Mouse (Mus musculus): ENCODE data around the gene Ranbp17. TPM values are rescaled to one million over a fixed set of nuclear protein-coding genes. Genes with fewer than 3 reads are reported as not detected.

The Ranbp17 gene
- total RNA-seq, 2 experiments from 2014 or later: 5.9 to 8.6 TPM

GRCm38 (mm10) chr11:33200764-33201625 is 312.6 kb downstream of the Ranbp17 start:
- ATAC-seq (replicated peaks; ENCODE audit: low FRiP score, low TSS enrichment, poor library complexity, severe bottlenecking): no peak

GRCm38 (mm10) chr11:33199906-33200763 is 313.4 kb downstream of the Ranbp17 start:
- no peak for ATAC-seq (replicated peaks; ENCODE audit: low FRiP score, low TSS enrichment, poor library complexity, severe bottlenecking)

- ATAC-seq (replicated peaks; ENCODE audit: low FRiP score, low TSS enrichment, poor library complexity, severe bottlenecking): no peak
Observed at GRCm38 (mm10) chr11:33199117-33199514, 314.4 kb downstream of the Ranbp17 start.

GRCm38 (mm10) chr11:33198351-33199116 is 315.0 kb downstream of the Ranbp17 start:
- no peak for ATAC-seq (replicated peaks; ENCODE audit: low FRiP score, low TSS enrichment, poor library complexity, severe bottlenecking)

- ATAC-seq (replicated peaks; ENCODE audit: low FRiP score, low TSS enrichment, poor library complexity, severe bottlenecking): no peak
Observed at GRCm38 (mm10) chr11:33197673-33198072, 315.9 kb downstream of the Ranbp17 start.

- ATAC-seq (replicated peaks; ENCODE audit: low FRiP score, low TSS enrichment, poor library complexity, severe bottlenecking): no peak
Observed at GRCm38 (mm10) chr11:33197133-33197514, 316.4 kb downstream of the Ranbp17 start.

- ATAC-seq (replicated peaks; ENCODE audit: low FRiP score, low TSS enrichment, poor library complexity, severe bottlenecking): no peak
Observed at GRCm38 (mm10) chr11:33196447-33197132, 317.0 kb downstream of the Ranbp17 start.

- no peak for ATAC-seq (replicated peaks; ENCODE audit: low FRiP score, low TSS enrichment, poor library complexity, severe bottlenecking)
Observed at GRCm38 (mm10) chr11:33195531-33196446, 317.8 kb downstream of the Ranbp17 start.

- no peak for ATAC-seq (replicated peaks; ENCODE audit: low FRiP score, low TSS enrichment, poor library complexity, severe bottlenecking)
Observed at GRCm38 (mm10) chr11:33195061-33195460, 318.5 kb downstream of the Ranbp17 start.

- ATAC-seq (replicated peaks; ENCODE audit: low FRiP score, low TSS enrichment, poor library complexity, severe bottlenecking): no peak
Observed at GRCm38 (mm10) chr11:33193695-33194094, 319.9 kb downstream of the Ranbp17 start.

GRCm38 (mm10) chr11:33181804-33182203 is 331.7 kb downstream of the Ranbp17 start:
- ATAC-seq (replicated peaks; ENCODE audit: low FRiP score, low TSS enrichment, poor library complexity, severe bottlenecking): no peak

GRCm38 (mm10) chr11:33180701-33181116 is 332.8 kb downstream of the Ranbp17 start:
- no peak for ATAC-seq (replicated peaks; ENCODE audit: low FRiP score, low TSS enrichment, poor library complexity, severe bottlenecking)

- no peak for ATAC-seq (replicated peaks; ENCODE audit: low FRiP score, low TSS enrichment, poor library complexity, severe bottlenecking)
Observed at GRCm38 (mm10) chr11:33179802-33180201, 333.7 kb downstream of the Ranbp17 start.

GRCm38 (mm10) chr11:33176525-33177245 is 336.9 kb downstream of the Ranbp17 start:
- ATAC-seq (replicated peaks; ENCODE audit: low FRiP score, low TSS enrichment, poor library complexity, severe bottlenecking): peak; percentile 87

- ATAC-seq (replicated peaks; ENCODE audit: low FRiP score, low TSS enrichment, poor library complexity, severe bottlenecking): no peak
Observed at GRCm38 (mm10) chr11:33175768-33176167, 337.8 kb downstream of the Ranbp17 start.

- ATAC-seq (replicated peaks; ENCODE audit: low FRiP score, low TSS enrichment, poor library complexity, severe bottlenecking): peak; percentile 88
Observed at GRCm38 (mm10) chr11:33170489-33170888, 343.1 kb downstream of the Ranbp17 start.

- ATAC-seq (replicated peaks; ENCODE audit: low FRiP score, low TSS enrichment, poor library complexity, severe bottlenecking): peak; percentile 96
Observed at GRCm38 (mm10) chr11:33162998-33163506, 350.5 kb downstream of the Ranbp17 start, which contains the start of gene Npm1. Npm1 (minus strand) TSS chr11:33163206.

Data from megakaryocyte-erythroid progenitor cell, adult 5-6 weeks (primary cell).